Mouse (Mus musculus) mouse embryonic stem cell (cell line): ENCODE measurements around the gene Csk.

Experiments used
- in situ Hi-C, 2 experiments: fragments of 300-500 bp; cut with MboI; formaldehyde crosslinking; loops; 1 replicate in 1 of 2; 3 replicates in 1 of 2; pipeline ENCODE4 v1.14.3; 2019 to 2020; ENCODE audit warnings: low sequenced_read_pairs in 2 of 2, low pct_unique_long_range_greater_than_20kb in 1 of 2, mixed read lengths in 1 of 2; ENCODE audit not compliant: unreplicated experiment in 1 of 2

The Csk gene

DNA sequence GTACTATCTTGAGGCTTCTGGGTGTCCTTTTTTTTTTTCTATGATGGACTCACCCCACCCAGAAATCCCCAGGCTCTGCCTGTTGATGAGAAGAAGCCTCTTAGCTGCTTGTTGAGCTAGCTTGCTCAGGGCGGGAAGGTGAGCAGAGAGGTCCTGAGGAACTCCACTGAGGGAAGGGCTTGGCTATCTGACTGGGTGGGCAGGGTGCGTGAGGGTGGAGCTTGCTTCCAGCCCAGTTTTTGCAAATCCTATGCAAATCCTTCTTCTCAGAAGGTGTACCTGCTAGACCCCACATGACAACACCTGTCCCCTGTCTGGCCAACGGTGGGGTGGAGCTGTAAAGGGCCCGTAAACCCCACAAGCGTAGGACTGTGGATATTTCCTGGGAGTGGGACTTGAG is at the start of gene Csk:
Gene Csk, minus strand, starts transcription at position 349 of the 400 bp plus-strand sequence.
- in situ Hi-C loops, result no loop called here

DNA sequence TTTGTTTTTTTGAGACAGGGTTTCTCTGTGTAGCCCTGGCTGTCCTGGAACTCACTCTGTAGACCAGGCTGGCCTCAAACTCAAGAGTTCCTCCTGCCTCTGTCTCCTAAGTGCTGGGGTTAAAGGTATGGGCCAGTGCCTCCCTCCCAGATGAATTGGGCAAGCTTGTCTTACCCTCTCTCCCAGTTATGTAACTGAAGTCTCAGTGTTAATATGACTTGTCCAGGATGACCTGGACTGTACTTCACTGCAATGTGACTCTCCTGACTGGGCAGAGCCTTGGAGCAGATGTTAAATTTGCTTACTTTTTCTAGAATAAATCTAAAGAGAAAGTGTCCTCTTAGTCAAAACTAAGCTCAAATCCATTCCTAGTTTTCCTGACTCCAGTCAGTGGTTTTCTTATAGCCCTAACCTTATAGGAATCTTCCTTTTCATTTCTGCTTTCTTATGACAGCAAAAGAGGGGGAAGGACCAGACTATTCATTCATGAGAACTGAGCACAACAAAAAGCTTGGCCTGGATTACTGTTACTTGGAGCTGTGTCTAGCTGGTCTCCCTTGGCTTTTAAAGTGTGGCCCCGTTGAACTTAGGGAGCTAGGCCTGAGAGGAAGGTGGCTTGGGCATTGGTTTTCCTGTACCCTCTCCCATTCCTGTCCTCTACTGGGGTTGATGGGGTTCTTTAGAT is 45.2 kb upstream of the Csk start:
- in situ Hi-C loops, result no loop called here

DNA sequence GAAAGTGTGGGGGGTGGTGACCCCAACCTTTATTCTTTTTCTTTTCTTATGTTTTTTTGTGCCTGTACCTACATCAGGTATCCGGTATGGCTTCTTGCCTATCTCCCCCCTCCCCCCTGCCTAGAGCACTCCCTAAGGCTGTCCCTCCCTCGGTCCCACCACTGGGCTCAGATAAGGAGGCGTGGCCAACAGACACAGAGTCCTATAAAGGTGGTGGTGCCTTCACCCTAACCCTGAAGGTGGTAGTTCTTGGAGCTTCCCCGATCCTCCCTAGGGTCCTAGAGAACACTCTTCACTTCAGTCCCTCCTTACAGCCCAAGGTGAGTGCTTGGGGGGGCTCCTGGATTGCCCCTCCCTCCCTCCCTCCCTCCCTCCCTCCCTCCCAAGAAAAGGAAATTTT is 43.9 kb upstream of the Csk start:
- in situ Hi-C loops, result no loop called here

DNA sequence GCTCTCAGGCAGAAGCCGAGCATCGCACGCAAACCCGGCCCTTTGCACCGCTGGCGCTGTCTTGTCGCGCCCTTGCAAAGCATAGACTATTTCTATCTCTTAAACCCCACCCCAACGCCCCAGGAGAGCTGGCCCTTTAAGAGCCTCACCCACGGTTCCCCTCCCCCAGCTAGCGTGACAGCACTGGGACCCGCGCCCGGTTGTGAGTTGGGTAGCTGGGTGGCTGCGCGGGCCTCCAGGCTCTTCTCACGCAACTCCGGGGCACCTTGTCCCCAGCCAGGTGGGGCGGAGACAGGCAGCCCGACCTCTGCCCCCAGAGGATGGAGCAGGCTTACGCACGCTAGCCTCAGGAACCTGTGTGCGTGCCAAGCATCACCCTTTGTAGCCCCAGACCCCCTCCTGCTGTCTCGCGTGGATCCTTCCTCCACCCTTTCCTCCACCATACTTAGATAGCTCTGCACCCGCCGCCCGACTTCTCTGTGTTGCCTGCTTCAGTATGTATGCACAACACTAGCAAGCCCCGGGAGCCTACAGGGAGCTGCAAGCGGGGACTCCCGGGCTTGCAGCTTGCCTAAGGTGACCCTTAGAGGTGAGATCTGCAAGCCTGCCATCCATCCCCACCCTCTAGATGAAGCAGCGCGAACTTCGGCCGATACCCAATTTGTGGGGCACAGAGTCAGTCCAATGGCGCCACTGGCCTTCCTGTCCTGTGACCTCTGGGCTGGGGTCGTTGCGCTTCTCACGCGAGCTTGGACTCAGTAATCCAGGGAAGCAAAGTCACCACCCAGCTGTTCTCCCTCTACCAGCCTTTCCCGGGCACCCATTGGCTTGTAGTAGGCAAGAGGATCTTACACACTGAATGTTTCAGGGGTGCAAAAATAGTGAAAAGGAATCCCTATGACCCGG is 43.2 kb upstream of the Csk start:
- in situ Hi-C loops, result no loop called here

DNA sequence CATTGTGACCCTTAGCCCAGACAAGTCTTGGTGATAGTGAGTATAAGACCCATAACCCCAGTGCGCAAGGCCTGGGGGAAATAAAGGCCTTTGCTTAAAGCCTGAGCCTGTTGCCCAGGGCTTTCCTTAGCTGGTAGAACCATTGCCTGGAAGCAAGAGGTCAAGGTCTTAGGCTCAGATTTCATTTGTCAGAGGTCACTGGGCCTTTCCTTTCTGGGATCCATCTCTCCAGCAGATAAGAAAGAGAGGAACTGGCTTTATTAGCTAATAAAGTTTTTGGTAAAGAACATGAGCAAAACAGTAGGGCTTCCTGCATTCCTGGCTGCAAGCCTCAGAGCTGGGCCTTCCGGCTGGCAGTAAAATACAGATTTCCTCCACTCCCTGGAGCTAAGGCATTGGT is 40.7 kb upstream of the Csk start:
- in situ Hi-C loops, result no loop called here

DNA sequence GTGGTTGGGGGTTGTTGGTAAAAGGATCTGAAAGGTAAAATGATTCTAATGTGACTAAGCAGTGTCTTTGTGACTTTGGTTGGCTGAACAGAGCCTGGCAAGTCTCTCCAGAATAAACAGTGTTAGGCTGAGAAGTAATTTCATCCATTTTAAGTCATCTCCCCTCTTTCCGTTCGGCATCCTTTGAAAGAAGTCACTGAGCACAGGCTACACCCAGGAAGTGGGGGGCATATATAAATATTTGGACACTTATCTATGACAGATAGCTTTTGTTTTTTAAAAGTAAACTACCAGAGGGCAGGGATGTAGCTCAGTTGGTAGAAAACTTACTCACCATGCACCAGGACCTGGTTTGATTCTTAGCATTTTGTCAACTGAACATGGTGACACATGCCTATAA is 35.2 kb upstream of the Csk start:
- in situ Hi-C loops, result no loop called here

DNA sequence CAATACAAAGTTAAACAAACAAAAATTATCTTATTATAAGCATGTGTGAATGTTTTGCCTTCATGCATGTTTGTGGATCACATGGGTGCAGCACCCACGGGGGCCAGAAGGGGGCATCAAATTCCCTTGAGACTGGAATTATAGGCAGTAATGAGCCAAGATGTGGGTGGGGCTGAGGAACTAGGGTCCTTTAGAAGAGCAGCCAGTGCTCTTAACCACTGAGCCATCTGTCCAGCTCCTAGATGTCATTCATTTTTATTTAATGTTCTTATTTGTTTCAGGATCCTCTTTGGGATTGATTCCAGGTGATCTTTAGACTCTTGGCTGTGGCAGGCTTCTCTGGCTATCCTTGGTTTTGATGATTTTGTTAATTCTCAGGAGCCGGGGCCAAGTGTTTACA is 34.7 kb upstream of the Csk start:
- in situ Hi-C loops, result no loop called here

DNA sequence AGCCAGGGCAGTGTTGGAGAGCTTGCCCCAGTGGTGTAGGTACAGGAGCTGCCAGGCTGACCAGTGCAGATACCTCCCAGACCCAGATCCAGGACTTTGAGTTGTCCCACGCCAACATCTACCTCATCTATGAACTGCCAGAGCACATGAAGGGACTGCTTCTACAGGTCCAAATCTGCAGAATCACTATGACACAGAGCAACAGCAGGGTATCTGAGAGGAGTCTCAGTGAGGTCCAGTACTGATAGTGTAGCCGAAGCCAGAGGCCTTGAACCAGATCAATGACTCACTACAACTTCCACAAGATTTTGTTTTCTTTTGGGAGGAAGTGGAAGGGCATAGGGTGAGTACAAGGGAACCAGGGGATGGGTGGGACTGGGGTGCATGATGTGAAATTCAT is 34.3 kb upstream of the Csk start, which contains the start of gene Cyp1a1:
Gene Cyp1a1, plus strand, starts transcription at position 178 of the 400 bp plus-strand sequence.
- in situ Hi-C loops, result no loop called here

DNA sequence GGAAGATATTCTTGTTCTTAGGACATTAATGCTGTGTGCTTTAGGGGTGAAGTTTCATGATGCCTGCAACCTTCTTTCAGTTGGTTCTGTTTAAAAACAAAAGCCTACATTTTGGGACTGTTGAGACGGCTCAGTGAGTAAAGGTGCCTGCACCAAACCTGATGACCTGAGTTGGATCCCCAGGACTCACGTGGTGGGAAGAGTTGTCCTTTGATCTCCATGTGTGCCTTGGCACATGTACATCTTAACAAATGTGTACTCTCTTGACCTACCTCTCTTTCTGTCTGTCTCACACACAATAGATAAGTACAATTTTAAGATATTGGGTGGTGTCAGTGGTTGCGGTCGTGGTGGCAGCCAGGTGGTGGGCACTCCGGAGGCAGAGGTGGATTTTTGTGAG is 32.6 kb upstream of the Csk start:
- in situ Hi-C loops, result no loop called here

DNA sequence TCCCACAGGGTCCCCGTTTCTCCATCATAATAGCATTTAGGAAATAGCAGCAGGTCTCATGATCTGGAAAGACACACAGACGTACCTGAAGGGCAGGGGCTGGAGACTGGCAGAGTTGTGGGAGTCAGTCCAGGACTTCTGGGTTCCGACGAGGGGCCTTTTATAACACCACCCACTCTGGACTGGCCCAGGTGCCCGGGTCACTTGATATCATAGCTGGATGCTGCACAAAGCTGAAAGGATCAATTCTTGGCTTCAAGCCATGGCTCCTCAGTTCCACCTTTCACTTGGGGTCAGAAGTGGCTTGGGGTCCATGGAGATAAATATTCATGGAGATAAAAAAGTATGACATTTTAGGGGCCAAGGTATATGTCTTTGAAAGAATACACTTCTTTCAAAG is 30.1 kb upstream of the Csk start, which contains the start of gene Cyp1a2:
Gene Cyp1a2, minus strand, starts transcription at position 184 of the 400 bp plus-strand sequence.
- in situ Hi-C loops, result no loop called here

DNA sequence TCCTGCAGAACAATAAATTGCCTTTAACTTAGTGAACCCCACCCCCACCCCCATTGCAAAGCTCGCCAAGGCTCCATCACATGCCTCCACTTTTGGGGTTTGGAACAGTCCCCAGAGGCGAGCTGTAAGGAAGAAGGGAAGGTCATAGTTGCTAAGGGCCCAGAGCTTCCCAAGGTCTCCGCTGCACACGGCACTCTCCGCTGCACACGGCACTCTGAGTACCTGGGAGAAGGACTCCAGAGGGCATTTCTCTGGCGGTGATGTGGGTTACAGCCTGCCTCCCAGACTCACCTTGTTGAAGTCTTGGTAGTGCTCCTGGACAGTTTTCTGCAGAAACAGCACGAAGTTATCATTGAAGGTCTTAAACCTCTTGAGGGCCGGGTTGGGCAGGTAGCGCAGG is 28.0 kb upstream of the Csk start:
- in situ Hi-C loops, result no loop called here

DNA sequence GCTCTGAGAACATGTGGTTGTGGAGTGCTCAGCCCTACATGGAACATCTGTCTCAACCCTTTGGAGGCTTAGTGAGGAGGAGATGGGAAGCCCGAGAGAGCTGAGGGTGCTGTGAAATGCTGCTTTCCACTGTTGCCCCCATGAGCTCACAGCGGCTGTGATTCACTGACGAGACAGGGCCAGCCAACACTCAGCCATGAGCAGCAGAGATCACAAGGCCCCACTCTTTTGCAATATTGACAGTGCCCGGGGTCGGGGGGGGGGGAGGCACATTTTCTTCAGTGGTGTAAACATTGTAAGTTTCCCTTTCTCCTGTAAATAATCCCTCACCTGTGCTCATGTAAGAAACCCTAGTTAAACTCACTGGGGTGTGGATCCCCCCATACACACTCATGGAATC is 18.1 kb upstream of the Csk start:
- in situ Hi-C loops, result no loop called here

DNA sequence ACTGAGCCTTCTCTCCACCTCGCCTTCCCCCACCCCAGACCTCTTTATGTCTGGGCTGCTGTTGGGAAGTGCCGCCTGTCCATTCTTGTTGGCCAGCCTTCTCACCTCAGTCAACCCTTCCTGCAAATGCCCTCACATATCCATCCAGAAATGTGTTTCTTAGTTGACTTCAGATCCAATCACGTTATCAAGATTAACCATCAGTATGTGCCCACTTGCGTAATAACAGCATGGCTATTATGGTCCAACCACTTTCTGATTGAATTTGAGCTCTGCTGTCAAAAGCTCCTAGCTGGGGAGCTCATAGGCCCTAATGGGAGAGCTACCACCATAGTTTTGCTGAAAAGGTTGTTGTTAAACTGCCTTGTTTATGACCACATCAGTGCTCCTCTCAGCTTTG is 17.6 kb upstream of the Csk start:
- in situ Hi-C loops, result no loop called here

DNA sequence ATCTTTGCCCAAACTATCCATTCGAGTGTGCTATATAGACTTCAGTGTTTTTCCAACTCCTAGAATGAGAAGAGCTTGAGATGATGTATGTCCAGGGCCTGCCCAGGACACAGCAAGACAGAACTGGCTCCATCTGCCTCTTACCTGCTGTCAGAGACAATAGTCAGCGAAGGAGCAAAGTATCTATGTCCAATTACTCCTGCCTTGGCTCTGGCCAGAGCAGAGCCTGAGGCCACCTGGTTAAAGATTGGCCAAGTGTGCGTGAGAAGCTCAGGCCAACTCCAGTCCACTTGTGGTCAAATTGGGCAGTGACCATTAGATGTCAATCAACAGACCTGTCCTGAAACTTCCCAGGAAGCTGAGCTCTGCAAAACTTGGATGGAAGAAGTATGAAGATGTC is 16.1 kb upstream of the Csk start:
- in situ Hi-C loops, result loop anchor here in 1 of 2 experiments (10.0 kb wide), 1 partner anchor 85 kb away; no protein-coding TSS in a partner anchor

DNA sequence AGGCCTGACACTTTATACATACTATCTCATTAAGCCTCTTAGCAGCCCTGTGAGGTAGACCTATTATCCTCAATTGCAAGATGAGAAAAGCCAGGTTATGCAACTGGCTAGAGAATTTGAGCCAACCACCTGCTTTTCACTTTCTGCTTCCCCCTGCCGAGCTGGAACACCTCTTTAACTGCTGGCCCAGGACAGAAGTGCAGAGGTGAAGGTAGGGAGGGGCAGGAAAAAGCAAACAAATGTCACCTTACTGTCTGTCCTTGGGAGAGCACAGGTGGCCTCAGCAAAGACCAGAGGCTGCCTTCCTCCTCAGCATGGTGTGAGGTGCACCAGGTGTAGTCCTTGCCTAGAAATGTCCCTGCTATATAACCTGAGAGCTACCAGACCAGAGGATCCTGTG is 14.8 kb upstream of the Csk start:
- in situ Hi-C loops, result loop anchor here in 1 of 2 experiments (10.0 kb wide), 1 partner anchor 87 kb away; no protein-coding TSS in a partner anchor

DNA sequence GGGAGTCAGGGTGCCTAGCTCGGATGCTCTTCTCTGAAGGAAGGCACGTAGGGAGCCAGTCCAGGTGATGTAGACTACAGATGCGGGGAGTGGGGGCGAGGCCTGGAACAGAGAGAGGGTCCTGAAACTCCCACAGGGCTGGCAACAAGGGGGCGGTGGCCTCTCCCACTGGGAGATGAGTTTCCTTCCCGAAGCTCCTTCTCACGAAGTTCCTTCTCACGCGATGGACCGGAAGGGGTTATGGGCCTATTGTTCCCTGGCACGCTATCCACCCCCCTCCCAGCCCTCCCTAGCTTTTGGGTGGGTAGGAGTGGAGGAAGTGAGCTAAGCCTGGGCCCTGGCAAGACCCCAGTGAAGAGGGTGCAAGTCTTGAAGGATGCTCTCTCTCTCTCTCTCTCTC is 14.4 kb upstream of the Csk start:
- in situ Hi-C loops, result loop anchor here in 1 of 2 experiments (10.0 kb wide), 1 partner anchor 87 kb away; no protein-coding TSS in a partner anchor

DNA sequence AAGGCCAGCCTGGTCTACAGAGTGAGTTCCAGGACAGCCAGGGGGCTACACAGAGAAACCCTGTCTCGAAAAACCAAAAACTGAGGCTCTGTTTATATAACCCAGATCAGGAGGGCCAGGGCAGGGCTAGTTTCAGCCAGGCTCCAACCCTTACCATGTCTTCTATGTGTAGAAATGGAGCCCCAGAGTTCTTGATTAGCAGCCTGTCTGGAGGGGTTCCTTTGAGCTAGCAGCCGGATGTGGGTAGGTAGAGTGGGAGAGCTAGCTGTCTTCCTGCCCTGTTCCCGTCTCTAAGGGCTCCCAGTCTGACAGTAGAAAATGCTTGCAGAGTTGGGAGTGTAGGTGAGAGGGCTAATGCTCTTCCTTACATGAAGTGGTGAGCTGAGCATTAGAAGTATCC is 13.7 kb upstream of the Csk start:
- in situ Hi-C loops, result loop anchor here in 1 of 2 experiments (10.0 kb wide), 1 partner anchor 88 kb away; no protein-coding TSS in a partner anchor

DNA sequence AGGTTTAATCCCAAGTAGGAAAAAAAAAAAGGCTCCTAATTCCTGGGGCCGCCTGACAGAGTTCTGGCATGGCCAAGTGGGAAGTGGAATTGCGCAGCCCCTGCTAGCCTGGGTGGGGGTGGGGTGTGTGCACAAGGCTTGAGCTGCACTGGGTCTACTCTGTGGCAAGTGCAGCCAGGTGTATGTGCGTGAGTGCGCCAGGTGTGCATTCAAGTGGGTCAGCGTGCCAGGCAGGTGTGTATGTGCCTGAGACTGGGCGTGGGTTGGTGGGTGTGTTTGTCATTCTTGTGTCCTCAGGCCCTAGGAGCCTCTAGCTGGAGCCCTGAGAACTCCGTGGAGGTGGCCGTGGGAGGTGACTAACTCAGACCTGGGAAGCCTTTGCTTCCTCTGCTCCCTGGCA is 13.1 kb upstream of the Csk start:
- in situ Hi-C loops, result loop anchor here in 1 of 2 experiments (10.0 kb wide), 1 partner anchor 88 kb away; no protein-coding TSS in a partner anchor

DNA sequence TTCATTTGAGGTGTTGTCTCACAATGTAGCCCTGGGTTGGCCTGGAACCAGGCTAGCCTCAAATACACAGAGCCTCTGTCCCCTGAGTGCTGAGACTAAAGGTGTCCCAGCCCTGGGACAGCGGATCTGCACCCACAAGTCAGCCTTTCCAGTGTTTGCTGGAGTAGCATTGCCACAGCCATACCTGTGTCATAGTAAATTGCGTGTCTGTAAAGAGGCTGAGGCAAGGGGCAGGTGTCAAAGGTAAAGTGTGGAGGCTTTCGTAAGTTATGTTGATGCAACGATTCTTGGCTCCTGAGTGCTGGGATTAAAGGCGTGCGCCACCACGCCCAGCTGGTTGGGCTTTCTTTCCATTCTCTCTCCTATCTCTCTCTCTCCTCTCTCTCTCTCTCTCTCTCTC is 11.2 kb upstream of the Csk start:
- in situ Hi-C loops, result loop anchor here in 1 of 2 experiments (10.0 kb wide), 1 partner anchor 90 kb away; no protein-coding TSS in a partner anchor
